Mouse (Mus musculus): ENCODE results near the gene Lbhd2. TPM values are rescaled to one million over a fixed set of nuclear protein-coding genes. Genes with fewer than 3 reads are reported as not detected.

Gene Lbhd2
- polyA plus RNA-seq (2014; fragmentation: Illumina TruSeq; extraction: RNeasy Lipid Tissue Mini Kit (QIAGEN cat#74804); ENCODE audit: low read depth, low replicate concordance): not detected

GRCm38 (mm10) chr12:111406622-111407021, at the start of gene Lbhd2:
Gene Lbhd2 (plus strand): TSS chr12:111406809.

GRCm38 (mm10) chr12:111377376-111377973, 29.1 kb upstream of the Lbhd2 start, which contains the start of gene Cdc42bpb:
Gene Cdc42bpb (minus strand): TSS chr12:111377718.

GRCm38 (mm10) chr12:111416921-111417779, 10.5 kb downstream of the Lbhd2 start, which contains the start of gene Exoc3l4:
Gene Exoc3l4 (plus strand): TSS chr12:111417017.

DNA sequence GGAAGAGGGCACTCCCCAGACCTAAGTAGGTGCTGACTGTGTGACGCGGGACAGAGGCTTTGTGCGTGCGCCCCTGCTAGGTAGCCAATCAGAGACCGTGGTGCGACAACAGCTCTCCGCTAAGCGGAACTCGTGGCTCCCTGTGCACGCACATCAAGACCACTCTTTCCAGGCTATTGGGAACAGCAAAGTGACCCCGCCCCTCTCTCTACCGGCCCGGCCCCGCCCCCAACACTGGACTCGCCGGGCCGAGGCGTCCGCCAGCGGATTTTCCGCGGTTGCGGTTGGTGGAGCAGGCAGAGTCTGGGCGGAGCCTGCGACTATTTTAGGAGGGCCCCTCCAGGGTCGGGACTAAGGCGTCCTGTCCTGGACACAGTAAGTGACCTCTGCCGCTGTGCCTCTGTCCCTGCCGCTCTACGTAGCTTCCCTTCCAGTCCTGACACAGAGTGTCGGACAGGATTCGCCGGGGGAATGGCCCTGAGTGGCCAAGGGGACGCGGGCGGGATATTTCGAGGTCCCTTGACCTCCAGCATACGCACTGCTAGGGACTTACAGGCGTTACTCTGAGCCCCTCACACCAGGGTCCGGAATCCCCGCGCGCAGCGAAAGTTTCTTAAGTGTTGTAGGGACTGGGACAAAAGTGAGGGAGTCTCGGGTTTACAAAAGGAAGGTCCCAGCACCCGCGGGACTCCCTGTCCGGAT, 35.9 kb downstream of the Lbhd2 start, which contains the start of gene Tnfaip2:
TSS of gene Tnfaip2 (plus strand) at position 161 of the 702 bp plus-strand sequence.

Other genes with a start within 250 kb of the Lbhd2 start
- 10.9 TPM for gene Traf3, start 240.4 kb upstream of the Lbhd2 start, polyA plus RNA-seq (2014; fragmentation: Illumina TruSeq; extraction: RNeasy Lipid Tissue Mini Kit (QIAGEN cat#74804); ENCODE audit: low read depth, low replicate concordance)
- gene 4930595D18Rik, start 222.3 kb upstream of the Lbhd2 start, polyA plus RNA-seq (2014; fragmentation: Illumina TruSeq; extraction: RNeasy Lipid Tissue Mini Kit (QIAGEN cat#74804); ENCODE audit: low read depth, low replicate concordance): not detected
- not detected for gene Amn, start 135.7 kb upstream of the Lbhd2 start, polyA plus RNA-seq (2014; fragmentation: Illumina TruSeq; extraction: RNeasy Lipid Tissue Mini Kit (QIAGEN cat#74804); ENCODE audit: low read depth, low replicate concordance)
- 7.8 TPM for gene Cdc42bpb, start 29.1 kb upstream of the Lbhd2 start, polyA plus RNA-seq (2014; fragmentation: Illumina TruSeq; extraction: RNeasy Lipid Tissue Mini Kit (QIAGEN cat#74804); ENCODE audit: low read depth, low replicate concordance)
- not detected for gene Exoc3l4, start 10.2 kb downstream of the Lbhd2 start, polyA plus RNA-seq (2014; fragmentation: Illumina TruSeq; extraction: RNeasy Lipid Tissue Mini Kit (QIAGEN cat#74804); ENCODE audit: low read depth, low replicate concordance)
- 1.3 TPM for gene Tnfaip2, start 35.7 kb downstream of the Lbhd2 start, polyA plus RNA-seq (2014; fragmentation: Illumina TruSeq; extraction: RNeasy Lipid Tissue Mini Kit (QIAGEN cat#74804); ENCODE audit: low read depth, low replicate concordance)
- 0.76 TPM for gene Gm266, start 79.0 kb downstream of the Lbhd2 start, polyA plus RNA-seq (2014; fragmentation: Illumina TruSeq; extraction: RNeasy Lipid Tissue Mini Kit (QIAGEN cat#74804); ENCODE audit: low read depth, low replicate concordance)
- 708 TPM for gene Eif5, start 131.2 kb downstream of the Lbhd2 start, polyA plus RNA-seq (2014; fragmentation: Illumina TruSeq; extraction: RNeasy Lipid Tissue Mini Kit (QIAGEN cat#74804); ENCODE audit: low read depth, low replicate concordance)
- gene Mark3, start 167.7 kb downstream of the Lbhd2 start, polyA plus RNA-seq (2014; fragmentation: Illumina TruSeq; extraction: RNeasy Lipid Tissue Mini Kit (QIAGEN cat#74804); ENCODE audit: low read depth, low replicate concordance): 216 TPM

Data from sigmoid colon, adult 10 weeks (tissue).